Mouse (Mus musculus) kidney, postnatal 14 days (tissue): Measurements from ENCODE around the gene Gm37240.
"Not testable (repeated sequence)": the region's sequence is repeated elsewhere in the genome, so short reads cannot be mapped to it uniquely, and the experiment has no call there.

Experiments
- DNase-seq: peaks from one replicate; pipeline ENCODE4 v3.0.0; 2022; ENCODE audit warnings: mixed read lengths

The Gm37240 gene

GRCm38 (mm10) chr3:84927168-84927794 is 960.0 kb downstream of the Gm37240 start:
- DNase-seq: no peak

- DNase-seq: peak; percentile 34
These were observed 961.2 kb downstream of the Gm37240 start for GRCm38 (mm10) chr3:84926140-84926539.

- DNase-seq: no peak
These were observed 962.1 kb downstream of the Gm37240 start for GRCm38 (mm10) chr3:84925229-84925628.

GRCm38 (mm10) chr3:84923670-84924069 is 963.6 kb downstream of the Gm37240 start:
- DNase-seq: no peak

GRCm38 (mm10) chr3:84923256-84923655 is 964.1 kb downstream of the Gm37240 start:
- DNase-seq: no peak

- DNase-seq: peak; percentile 58
These were observed 965.5 kb downstream of the Gm37240 start for GRCm38 (mm10) chr3:84921704-84922420.

GRCm38 (mm10) chr3:84917903-84918679 is 969.2 kb downstream of the Gm37240 start:
- DNase-seq: no peak

GRCm38 (mm10) chr3:84914284-84914683 is 973.0 kb downstream of the Gm37240 start:
- DNase-seq: no peak

GRCm38 (mm10) chr3:84906528-84906927 is 980.8 kb downstream of the Gm37240 start:
- peak; percentile 19 for DNase-seq

- no peak for DNase-seq
These were observed 989.4 kb downstream of the Gm37240 start for GRCm38 (mm10) chr3:84897952-84898351.

GRCm38 (mm10) chr3:84890983-84891382 is 996.3 kb downstream of the Gm37240 start:
- DNase-seq: no peak

- peak; percentile 24 for DNase-seq
These were observed 997.7 kb downstream of the Gm37240 start for GRCm38 (mm10) chr3:84889648-84890047.

- no peak for DNase-seq
These were observed 1003.4 kb downstream of the Gm37240 start for GRCm38 (mm10) chr3:84883817-84884483.

GRCm38 (mm10) chr3:84876211-84876610 is 1011.1 kb downstream of the Gm37240 start:
- DNase-seq: no peak

GRCm38 (mm10) chr3:84875306-84875705 is 1012.0 kb downstream of the Gm37240 start:
- no peak for DNase-seq

- no peak for DNase-seq
These were observed 1017.2 kb downstream of the Gm37240 start for GRCm38 (mm10) chr3:84870126-84870525.

- DNase-seq: no peak
These were observed 1019.3 kb downstream of the Gm37240 start for GRCm38 (mm10) chr3:84867991-84868390.

GRCm38 (mm10) chr3:84867434-84867975 is 1019.8 kb downstream of the Gm37240 start:
- DNase-seq: no peak

GRCm38 (mm10) chr3:84866866-84867265 is 1020.5 kb downstream of the Gm37240 start:
- no peak for DNase-seq

- DNase-seq: peak; percentile 24
These were observed 1021.6 kb downstream of the Gm37240 start for GRCm38 (mm10) chr3:84865684-84866083.

GRCm38 (mm10) chr3:84861817-84862216 is 1025.5 kb downstream of the Gm37240 start:
- not testable (repeated sequence) for DNase-seq

- no peak for DNase-seq
These were observed 1026.6 kb downstream of the Gm37240 start for GRCm38 (mm10) chr3:84860669-84861068.

- no peak for DNase-seq
These were observed 1032.9 kb downstream of the Gm37240 start for GRCm38 (mm10) chr3:84854440-84854839.
